Mouse (Mus musculus): ENCODE results near the gene Gm47791. TPM values are rescaled to one million over a fixed set of nuclear protein-coding genes. Genes with fewer than 3 reads are reported as not detected.

Gene Gm47791
- polyA plus RNA-seq (2012; rRNA removed) = not detected in 2 replicates

- no peak for DNase-seq (ENCODE audit: extremely low spot score in 1 of 2, low spot score in 1 of 2)
These were observed at the start of gene Gm47791 for GRCm38 (mm10) chr1:82771022-82771586. TSS of gene Gm47791 (minus strand) at chr1:82771243.

GRCm38 (mm10) chr1:82820626-82821186, 49.7 kb upstream of the Gm47791 start:
- no peak for DNase-seq (ENCODE audit: extremely low spot score in 1 of 2, low spot score in 1 of 2)

DNA sequence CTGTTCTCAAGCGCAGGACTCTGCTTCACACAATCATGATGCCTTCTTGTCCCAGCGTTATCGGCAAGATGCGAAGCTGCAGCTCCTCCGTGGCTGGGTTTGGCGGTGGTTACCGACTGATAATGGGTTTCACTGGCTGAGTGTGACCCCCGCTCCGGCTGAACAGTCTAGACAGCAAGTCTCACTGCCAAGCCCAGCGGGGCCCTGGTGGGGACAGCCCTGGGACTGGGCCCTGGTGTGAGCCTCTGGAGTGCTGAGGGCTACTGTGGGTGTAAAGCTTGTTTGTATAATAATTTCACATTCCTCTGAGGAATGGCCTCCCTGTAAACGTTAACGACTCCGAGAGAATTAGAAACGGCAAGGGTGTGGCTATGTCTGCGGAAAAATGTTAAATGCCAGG, 49.1 kb upstream of the Gm47791 start:
- DNase-seq (ENCODE audit: extremely low spot score in 1 of 2, low spot score in 1 of 2) = no peak

DNA sequence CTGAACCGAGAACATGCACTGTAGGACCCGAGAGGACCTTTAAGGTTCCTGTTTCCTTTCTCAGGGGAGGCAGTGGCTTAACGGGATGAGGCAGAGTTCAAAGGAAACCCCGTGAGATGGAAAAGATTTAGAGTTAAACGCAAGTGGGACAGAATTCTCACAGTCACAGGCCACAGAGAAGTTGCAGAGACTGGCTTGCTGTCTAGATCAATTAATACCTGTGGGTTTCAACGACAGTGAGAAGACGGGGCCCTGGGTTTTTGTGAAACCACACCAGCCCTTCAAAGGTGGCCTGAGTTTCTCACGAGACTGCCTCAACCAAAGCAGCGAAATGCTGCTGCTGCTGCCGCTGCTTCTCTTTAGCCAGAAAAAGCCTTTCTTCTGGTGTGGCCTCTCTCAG, 48.3 kb upstream of the Gm47791 start:
- no peak for DNase-seq (ENCODE audit: extremely low spot score in 1 of 2, low spot score in 1 of 2)

GRCm38 (mm10) chr1:82815941-82816716, 45.1 kb upstream of the Gm47791 start:
- no peak for DNase-seq (ENCODE audit: extremely low spot score in 1 of 2, low spot score in 1 of 2)

DNA sequence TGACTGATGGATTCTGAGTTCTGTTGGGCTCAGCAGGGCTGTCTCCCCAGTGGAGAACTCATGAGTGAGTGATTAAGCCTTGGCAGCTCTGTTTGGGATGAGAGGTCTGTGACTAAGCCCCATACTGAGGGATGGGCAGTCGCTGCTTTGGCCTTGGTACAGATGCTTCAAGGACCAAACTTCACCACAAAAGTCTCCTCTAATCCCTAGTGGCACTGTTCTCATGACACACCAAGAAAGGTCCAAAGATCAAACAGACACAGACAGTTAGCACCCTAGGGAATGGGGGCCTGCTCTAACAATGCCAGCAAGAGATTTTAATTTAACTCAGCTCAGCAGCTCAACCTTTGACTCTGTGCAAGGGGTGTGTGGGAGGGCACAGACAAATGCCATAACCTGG, 40.7 kb upstream of the Gm47791 start:
- DNase-seq (ENCODE audit: extremely low spot score in 1 of 2, low spot score in 1 of 2) = no peak

DNA sequence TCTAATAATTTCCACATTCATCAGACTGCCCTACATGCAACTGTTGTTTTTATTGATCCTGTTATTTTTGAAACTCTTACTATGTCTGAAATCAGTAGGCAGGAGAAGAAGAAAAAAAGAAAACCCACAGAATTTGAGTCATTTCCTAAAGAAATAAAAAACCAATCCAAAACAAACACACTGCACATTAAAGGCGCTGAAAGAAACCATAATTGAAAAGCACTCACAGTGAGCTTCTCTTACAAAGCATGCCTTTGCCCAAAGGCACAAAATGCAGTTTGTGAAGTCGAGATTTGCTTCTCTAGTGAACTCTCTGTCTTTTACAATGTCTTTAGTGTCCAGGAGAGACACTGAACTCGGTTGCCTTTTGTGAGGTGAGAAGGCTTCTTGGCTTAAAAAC, 37.5 kb upstream of the Gm47791 start:
- DNase-seq (ENCODE audit: extremely low spot score in 1 of 2, low spot score in 1 of 2) = no peak

DNA sequence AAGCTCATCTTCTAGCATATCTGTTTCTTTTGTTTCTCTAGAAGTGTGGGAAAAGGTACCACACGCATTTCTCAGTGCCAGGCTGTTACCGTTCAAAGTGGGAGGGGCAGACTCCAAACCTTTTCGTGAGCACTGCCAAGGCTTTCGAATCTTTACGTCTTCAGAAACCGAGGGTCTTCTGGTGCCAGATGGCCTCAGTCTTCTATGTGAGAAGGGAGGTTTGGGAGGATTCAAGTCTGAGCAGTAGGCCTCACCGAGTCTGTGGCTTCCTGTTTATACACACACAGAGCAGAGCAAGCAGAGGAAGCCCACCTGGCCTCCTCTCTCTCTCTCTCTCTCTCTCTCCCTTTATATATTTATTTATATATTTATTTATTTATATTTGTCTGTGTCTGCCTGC, 36.2 kb upstream of the Gm47791 start:
- no peak for DNase-seq (ENCODE audit: extremely low spot score in 1 of 2, low spot score in 1 of 2)

- DNase-seq (ENCODE audit: extremely low spot score in 1 of 2, low spot score in 1 of 2) = no peak
These were observed 35.3 kb upstream of the Gm47791 start for GRCm38 (mm10) chr1:82806391-82806790.

DNA sequence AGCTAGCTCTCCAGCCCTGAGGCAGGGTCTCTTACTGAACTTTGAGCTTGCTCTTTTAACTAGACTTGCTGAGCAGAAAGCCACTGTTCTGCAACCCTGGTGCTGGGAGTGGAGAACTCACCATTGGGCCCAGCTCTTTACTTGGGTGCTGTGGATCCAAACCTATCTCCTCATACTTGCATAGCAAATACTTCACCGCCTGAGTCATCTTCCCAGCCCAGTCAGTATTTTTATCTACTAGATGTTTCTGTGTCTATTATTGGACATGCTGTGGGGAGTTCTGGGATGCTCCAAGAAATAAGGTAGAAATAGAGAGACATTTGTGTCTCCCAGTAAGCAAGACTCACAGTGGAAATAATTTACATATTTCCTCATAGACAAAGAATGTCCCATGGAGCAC, 33.0 kb upstream of the Gm47791 start:
- DNase-seq (ENCODE audit: extremely low spot score in 1 of 2, low spot score in 1 of 2) = peak in 1 of 2 experiments; percentile 42

GRCm38 (mm10) chr1:82803608-82804007, 32.6 kb upstream of the Gm47791 start:
- no peak for DNase-seq (ENCODE audit: extremely low spot score in 1 of 2, low spot score in 1 of 2)

GRCm38 (mm10) chr1:82801105-82801783, 30.2 kb upstream of the Gm47791 start:
- no peak for DNase-seq (ENCODE audit: extremely low spot score in 1 of 2, low spot score in 1 of 2)

DNA sequence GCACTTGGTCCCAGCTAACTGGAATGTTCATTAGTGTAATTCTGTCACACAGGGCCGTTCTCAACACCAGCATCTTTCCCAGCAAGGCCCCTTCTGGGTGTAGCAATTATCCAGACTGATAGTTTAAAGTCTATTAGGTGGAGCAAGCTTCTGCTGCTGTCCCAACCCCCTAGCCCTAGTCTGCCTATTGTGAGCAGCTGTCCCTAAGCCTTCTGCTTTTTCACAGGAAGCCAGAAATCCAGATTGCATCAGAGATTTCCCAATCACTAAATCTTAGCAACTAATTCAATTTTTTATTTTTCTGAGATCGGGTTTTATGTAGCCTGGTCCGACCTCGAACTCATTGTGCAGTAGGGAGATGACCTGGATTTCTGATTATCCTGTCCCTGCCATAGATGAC, 27.9 kb upstream of the Gm47791 start:
- DNase-seq (ENCODE audit: extremely low spot score in 1 of 2, low spot score in 1 of 2) = no peak

DNA sequence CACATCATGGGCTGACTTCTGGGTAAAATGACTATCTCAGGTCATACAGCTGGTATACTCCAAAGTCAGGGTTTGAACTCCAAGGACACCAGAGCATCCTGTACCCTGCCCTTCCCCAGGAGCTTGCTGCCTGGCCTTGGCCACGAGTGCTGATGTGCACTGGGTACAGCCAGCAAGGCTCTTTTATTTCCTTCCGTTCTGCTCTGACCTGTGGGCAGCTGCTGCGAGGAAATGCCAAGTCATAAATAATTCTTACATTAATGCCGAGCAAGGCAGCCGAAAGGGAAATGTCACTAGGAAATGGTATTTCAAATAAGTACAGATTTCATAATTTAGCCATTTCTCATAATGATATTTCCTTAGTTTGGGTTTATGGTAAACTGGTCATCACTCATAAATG, 27.3 kb upstream of the Gm47791 start:
- no peak for DNase-seq (ENCODE audit: extremely low spot score in 1 of 2, low spot score in 1 of 2)

DNA sequence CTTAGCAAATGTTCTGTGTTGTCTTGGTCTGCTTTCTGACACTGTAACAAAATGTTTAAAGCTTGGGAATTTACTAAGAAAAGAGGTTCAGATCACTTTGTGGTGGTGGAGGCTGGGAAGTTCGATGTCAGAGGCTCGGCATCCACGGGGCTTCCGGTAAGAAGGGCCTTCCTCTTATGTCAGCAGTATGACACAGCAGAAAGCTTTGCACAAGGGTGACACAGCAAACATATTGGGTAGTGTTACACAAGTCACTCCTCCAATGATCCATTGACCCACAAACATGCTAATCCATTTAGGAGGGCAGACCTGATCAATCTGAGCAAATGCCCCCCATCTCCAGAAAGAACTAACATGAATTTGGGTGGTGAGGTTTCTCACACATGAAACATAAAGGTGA, 26.0 kb upstream of the Gm47791 start:
- no peak for DNase-seq (ENCODE audit: extremely low spot score in 1 of 2, low spot score in 1 of 2)

DNA sequence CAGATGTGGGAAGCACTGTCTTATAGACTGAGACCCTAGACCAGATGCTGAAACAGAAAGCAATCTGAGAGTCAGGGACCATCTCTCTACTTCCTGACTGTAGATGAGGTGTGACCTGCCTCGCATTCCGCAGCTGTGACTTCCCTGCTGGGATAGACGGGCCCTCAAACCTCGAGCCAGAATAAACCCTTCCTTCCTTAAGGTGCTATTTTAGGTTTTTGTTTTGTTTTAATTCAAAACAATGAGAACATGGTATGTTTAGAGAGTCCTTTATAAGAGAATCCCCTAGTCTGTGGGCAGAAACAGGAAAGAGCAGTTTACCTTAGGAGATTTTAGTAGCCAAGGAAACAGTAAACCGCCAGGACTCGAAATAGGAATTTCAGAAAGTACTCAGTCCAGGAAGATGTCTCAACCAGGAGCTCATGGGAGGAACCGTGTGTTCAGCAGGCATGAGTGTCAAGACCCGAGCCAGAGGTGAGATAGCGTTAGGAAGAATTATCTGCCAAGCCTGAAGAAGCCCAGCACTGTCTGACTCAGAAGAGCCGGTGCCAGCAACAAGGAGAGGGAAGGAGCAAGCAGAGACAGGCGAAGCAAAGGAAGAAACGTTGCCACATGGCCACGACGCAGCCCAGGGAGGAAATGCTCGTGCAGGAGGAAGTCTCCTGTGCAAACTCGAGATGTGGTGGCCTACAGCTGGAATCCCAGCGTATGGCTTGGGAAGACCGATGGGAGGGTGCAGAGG, 24.8 kb upstream of the Gm47791 start:
- DNase-seq (ENCODE audit: extremely low spot score in 1 of 2, low spot score in 1 of 2) = no peak

DNA sequence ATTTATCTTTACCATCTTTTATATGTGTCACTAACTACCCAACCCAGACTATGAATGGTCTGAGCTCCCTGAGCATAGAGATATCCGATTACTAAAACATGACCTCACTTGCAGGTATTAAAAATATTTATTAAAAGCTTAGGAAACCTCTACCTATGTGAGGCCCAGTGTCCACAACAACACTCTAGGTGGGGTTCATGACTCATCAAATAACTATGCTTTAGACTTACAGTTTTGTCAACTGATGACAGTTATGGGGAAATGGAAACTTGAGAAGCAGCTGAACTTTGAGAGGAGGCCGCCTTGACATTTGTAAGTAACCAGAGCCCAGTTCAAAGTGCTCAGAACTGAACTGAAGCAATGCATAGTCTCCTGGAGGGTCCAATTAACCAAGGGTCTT, 24.2 kb upstream of the Gm47791 start:
- no peak for DNase-seq (ENCODE audit: extremely low spot score in 1 of 2, low spot score in 1 of 2)

GRCm38 (mm10) chr1:82793986-82794385, 22.9 kb upstream of the Gm47791 start:
- DNase-seq (ENCODE audit: extremely low spot score in 1 of 2, low spot score in 1 of 2) = peak; percentile 45 to 59

- DNase-seq (ENCODE audit: extremely low spot score in 1 of 2, low spot score in 1 of 2) = no peak
These were observed 22.1 kb upstream of the Gm47791 start for GRCm38 (mm10) chr1:82793110-82793509.

GRCm38 (mm10) chr1:82792238-82792637, 21.2 kb upstream of the Gm47791 start:
- DNase-seq (ENCODE audit: extremely low spot score in 1 of 2, low spot score in 1 of 2) = no peak

DNA sequence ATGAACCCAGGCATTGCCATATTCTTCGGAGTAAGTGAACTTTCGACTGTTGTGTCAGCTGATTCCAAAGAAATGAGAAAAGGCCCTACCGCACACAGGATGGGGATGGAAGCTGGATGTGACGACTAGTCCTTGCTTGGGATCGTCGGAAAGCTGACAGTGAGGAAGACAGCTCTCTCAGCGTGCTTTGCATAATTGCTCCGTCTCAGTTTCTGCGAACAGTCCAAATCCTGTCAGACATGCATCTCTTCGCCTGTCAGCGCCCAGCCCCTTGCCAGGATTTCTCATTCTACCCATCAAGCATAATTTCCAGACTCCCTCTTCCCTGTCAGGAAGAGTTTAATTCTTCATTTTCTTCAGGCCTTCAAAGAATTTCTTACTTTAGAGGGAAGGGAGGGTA, 20.1 kb upstream of the Gm47791 start:
- no peak for DNase-seq (ENCODE audit: extremely low spot score in 1 of 2, low spot score in 1 of 2)

Data from frontal cortex, adult 2 months (tissue).